1 mouse cellular context compared by ENCODE assay signal in genomic region chr17:32454997-32455396, GRCm38 (mm10).
TF ChIP-seq lines count a peak whose summit lies in the region.

No protein-coding gene starts in this region.

TF ChIP-seq in MEL, 35 proteins besides CTCF, POLR2A, EP300 and RAD21:
- TF ChIP-seq NELFE (IDR thresholded peaks at IDR 0.05; ENCODE audit: low read depth, low read length): no peak
